ENCODE assay signal across 1 mouse cellular context in the genomic region with DNA sequence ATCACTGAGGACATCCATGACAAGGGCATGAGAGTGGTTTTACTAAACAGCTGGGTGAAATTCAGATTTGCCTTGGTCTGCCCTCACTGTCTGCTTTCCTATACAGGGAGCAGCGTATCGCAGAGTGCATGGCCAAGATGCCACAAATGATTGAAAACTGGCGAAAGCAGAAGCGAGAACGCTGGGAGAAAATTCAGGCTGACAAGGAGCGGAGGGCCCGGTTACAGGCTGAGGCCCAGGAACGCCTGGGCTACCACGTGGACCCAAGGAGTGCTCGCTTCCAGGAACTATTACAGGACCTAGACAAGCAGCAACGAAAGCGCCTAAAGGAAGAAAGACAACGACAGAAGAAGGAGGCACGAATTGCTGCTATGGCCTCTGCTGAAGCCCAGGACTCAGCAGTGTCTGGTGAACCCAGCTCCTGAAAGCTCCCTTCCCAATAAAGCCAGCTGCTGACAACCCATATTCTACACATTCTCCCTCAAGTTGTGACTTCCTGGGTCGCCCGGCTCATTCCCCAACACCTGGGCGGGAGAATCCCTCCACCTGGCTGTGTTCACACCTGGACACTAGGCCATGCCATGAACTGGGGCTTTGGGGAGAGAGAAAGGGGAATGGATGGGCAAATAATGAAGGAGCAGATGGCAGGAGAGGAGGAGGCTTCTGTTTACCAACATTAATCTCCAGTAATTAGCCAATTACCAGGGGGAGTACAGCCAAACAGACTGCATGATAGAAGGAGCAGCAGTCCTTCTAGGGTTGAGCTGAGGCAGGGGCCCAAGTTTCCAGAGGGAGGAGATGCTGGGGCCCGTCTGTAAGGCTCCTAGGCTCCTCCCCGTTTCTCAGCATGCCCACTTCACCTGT.
TF ChIP-seq lines count a peak whose summit lies in the region.

No protein-coding gene starts in this region.

TF ChIP-seq in CH12.LX, 34 proteins besides CTCF, POLR2A, EP300 and RAD21:
- TF ChIP-seq JUN (IDR thresholded peaks at IDR 0.05; ENCODE audit: insufficient read depth, low read depth, low read length), result no peak
- 0 out of 2 replicates have a peak, but pooled peaks have one; percentile 36 for TF ChIP-seq POLR2AphosphoS2 (IDR thresholded peaks at IDR 0.05; ENCODE audit: low read depth, low read length)
- no peak for TF ChIP-seq JUND (conservative IDR thresholded peaks at IDR 0.05; ENCODE audit: low read depth, low read length)
